20 mouse cellular contexts compared by ENCODE assay signal in genomic region chr10:89755231-89755630, GRCm38 (mm10). TPM values are rescaled to one million over a fixed set of nuclear protein-coding genes. Genes with fewer than 3 reads are reported as not detected.
"Had no signal": no experiment of that assay in that cellular context is flagged by ENCODE, and none has a peak within 500 bp of the region (broad histone marks: within the 10 kb centered on the region; RNA-seq: fewer than 3 reads in every experiment).

No protein-coding gene starts in this region.

- H3K27me3 ChIP-seq: intestine, embryonic 15.5 days; kidney, embryonic 15.5 days; limb, embryonic 12.5 days; limb, embryonic 15.5 days; neural tube, embryonic 13.5 days had no signal

- H3K4me1 ChIP-seq: intestine, embryonic 15.5 days; limb, embryonic 12.5 days; limb, embryonic 15.5 days; neural tube, embryonic 13.5 days had no signal

- H3K27ac ChIP-seq: intestine, embryonic 15.5 days; kidney, embryonic 15.5 days; limb, embryonic 12.5 days; limb, embryonic 15.5 days; liver, embryonic 14.5 days; neural tube, embryonic 13.5 days had no signal

- H3K4me3 ChIP-seq: intestine, embryonic 15.5 days; kidney, embryonic 15.5 days; limb, embryonic 12.5 days; limb, embryonic 15.5 days; neural tube, embryonic 13.5 days had no signal

- H3K9me3 ChIP-seq: intestine, embryonic 15.5 days; kidney, embryonic 15.5 days; limb, embryonic 12.5 days; limb, embryonic 15.5 days; neural tube, embryonic 13.5 days had no signal

- DNase-seq: kidney, adult 11 months; kidney, adult 8-10 months; kidney, postnatal 10 days; kidney, postnatal 36 days; left cerebral cortex, postnatal 4 days; lung, embryonic 14.5 days; lung, postnatal 10 days; lung, postnatal 4 days; midbrain, embryonic 14.5 days; retina, postnatal 1 day; thymus, adult 18-20 months; thymus, postnatal 36 days had no signal

- H3K9ac ChIP-seq: intestine, embryonic 15.5 days; kidney, embryonic 15.5 days; limb, embryonic 12.5 days; limb, embryonic 15.5 days; liver, embryonic 14.5 days; lung, embryonic 14.5 days; neural tube, embryonic 13.5 days had no signal

- ATAC-seq: intestine, embryonic 15.5 days had no signal

- H3K4me2 ChIP-seq: intestine, embryonic 15.5 days; kidney, embryonic 15.5 days; limb, embryonic 12.5 days; limb, embryonic 15.5 days; lung, embryonic 14.5 days; midbrain, embryonic 11.5 days; neural tube, embryonic 13.5 days had no signal

- H3K36me3 ChIP-seq: intestine, embryonic 15.5 days; limb, embryonic 15.5 days had no signal

RNA-seq across cellular contexts. Expression of gene Actr6, which starts 23.1 kb away (rescaled TPM):
- polyA plus RNA-seq: small intestine, adult 2 months had no signal
